Mouse (Mus musculus): ENCODE data around the gene Mbnl1.

Mbnl1 gene

GRCm38 (mm10) chr3:60602923-60603549 lies 130.4 kb downstream of the Mbnl1 start:
- in situ Hi-C loops (cut with MboI, MseI) = no loop called here

GRCm38 (mm10) chr3:60603637-60604036 lies 131.0 kb downstream of the Mbnl1 start:
- in situ Hi-C loops (cut with MboI, MseI) = no loop called here

- in situ Hi-C loops (cut with MboI, MseI) = no loop called here
These were observed 131.6 kb downstream of the Mbnl1 start for GRCm38 (mm10) chr3:60604205-60604604.

GRCm38 (mm10) chr3:60608952-60609403 lies 136.3 kb downstream of the Mbnl1 start:
- in situ Hi-C loops (cut with MboI, MseI) = no loop called here

- in situ Hi-C loops (cut with MboI, MseI) = loop anchor here (10.0 kb wide), 1 partner anchor 487 kb away; no protein-coding TSS in a partner anchor
These were observed 139.2 kb downstream of the Mbnl1 start for GRCm38 (mm10) chr3:60611839-60612238.

GRCm38 (mm10) chr3:60613121-60613520 lies 140.5 kb downstream of the Mbnl1 start:
- in situ Hi-C loops (cut with MboI, MseI) = loop anchor here (10.0 kb wide), 1 partner anchor 488 kb away; no protein-coding TSS in a partner anchor

GRCm38 (mm10) chr3:60614516-60614915 lies 141.9 kb downstream of the Mbnl1 start:
- in situ Hi-C loops (cut with MboI, MseI) = loop anchor here (10.0 kb wide), 1 partner anchor 490 kb away; no protein-coding TSS in a partner anchor

GRCm38 (mm10) chr3:60615057-60615606 lies 142.5 kb downstream of the Mbnl1 start:
- in situ Hi-C loops (cut with MboI, MseI) = loop anchor here (10.0 kb wide), 1 partner anchor 490 kb away; no protein-coding TSS in a partner anchor

GRCm38 (mm10) chr3:60615615-60616014 lies 143.0 kb downstream of the Mbnl1 start:
- in situ Hi-C loops (cut with MboI, MseI) = loop anchor here (10.0 kb wide), 1 partner anchor 491 kb away; no protein-coding TSS in a partner anchor

- in situ Hi-C loops (cut with MboI, MseI) = loop anchor here (10.0 kb wide), 1 partner anchor 491 kb away; no protein-coding TSS in a partner anchor
These were observed 143.5 kb downstream of the Mbnl1 start for GRCm38 (mm10) chr3:60616147-60616546.

GRCm38 (mm10) chr3:60617643-60618042 lies 145.0 kb downstream of the Mbnl1 start:
- in situ Hi-C loops (cut with MboI, MseI) = loop anchor here (10.0 kb wide), 1 partner anchor 493 kb away; no protein-coding TSS in a partner anchor

GRCm38 (mm10) chr3:60620236-60620635 lies 147.6 kb downstream of the Mbnl1 start:
- in situ Hi-C loops (cut with MboI, MseI) = no loop called here

GRCm38 (mm10) chr3:60631183-60631582 lies 158.6 kb downstream of the Mbnl1 start:
- in situ Hi-C loops (cut with MboI, MseI) = no loop called here

GRCm38 (mm10) chr3:60631754-60632153 lies 159.1 kb downstream of the Mbnl1 start:
- in situ Hi-C loops (cut with MboI, MseI) = no loop called here

- in situ Hi-C loops (cut with MboI, MseI) = no loop called here
These were observed 160.3 kb downstream of the Mbnl1 start for GRCm38 (mm10) chr3:60632796-60633466.

- in situ Hi-C loops (cut with MboI, MseI) = no loop called here
These were observed 165.9 kb downstream of the Mbnl1 start for GRCm38 (mm10) chr3:60638530-60638929.

- in situ Hi-C loops (cut with MboI, MseI) = no loop called here
These were observed 166.5 kb downstream of the Mbnl1 start for GRCm38 (mm10) chr3:60639135-60639534.

- in situ Hi-C loops (cut with MboI, MseI) = no loop called here
These were observed 169.6 kb downstream of the Mbnl1 start for GRCm38 (mm10) chr3:60642227-60642626.

GRCm38 (mm10) chr3:60645531-60645930 lies 172.9 kb downstream of the Mbnl1 start:
- in situ Hi-C loops (cut with MboI, MseI) = no loop called here

- in situ Hi-C loops (cut with MboI, MseI) = no loop called here
These were observed 175.7 kb downstream of the Mbnl1 start for GRCm38 (mm10) chr3:60648293-60648692.

- in situ Hi-C loops (cut with MboI, MseI) = loop anchor here (5.0 to 25.0 kb wide), 2 partner anchors 87 to 798 kb away; partner anchors contain the start of gene Gm8298
These were observed 188.1 kb downstream of the Mbnl1 start for GRCm38 (mm10) chr3:60660762-60661161.
